Mouse (Mus musculus) cortical plate, adult 2 months (tissue): ENCODE measurements around the gene Ltk.

ENCODE experiments used
- CTCF ChIP-seq: fragments of 200-500 bp; IDR thresholded peaks from 2 replicates; pipeline ENCODE4 v1.5.1; 2011; ENCODE audit warnings: mild to moderate bottlenecking, control low read depth, low read length; ENCODE audit not compliant: insufficient read depth; ENCODE audit errors: extremely low read depth
- POLR2A ChIP-seq: fragments of 200-500 bp; IDR thresholded peaks from 2 replicates; pipeline ENCODE4 v1.6.1; 2011; ENCODE audit warnings: mild to moderate bottlenecking, low read length, control low read depth; ENCODE audit not compliant: insufficient read depth; ENCODE audit errors: extremely low read depth

GRCm38 (mm10) chr2:119760251-119760650 lies at the start of gene Ltk:
- TF ChIP-seq POLR2A, result no peak
- TF ChIP-seq CTCF, result no peak
